Mouse (Mus musculus) forebrain, embryonic 15.5 days (tissue): Measurements from ENCODE around the gene Borcs8. TPM values are rescaled to one million over a fixed set of nuclear protein-coding genes. Genes with fewer than 3 reads are reported as not detected.

Experiments
- ATAC-seq: fragments of 200-750 bp; cut with Nextera tagmentation; replicated peaks from 2 replicates; pipeline ENCODE4 v1.8.0; 2017; ENCODE audit warnings: mild to moderate bottlenecking, moderate TSS enrichment, moderate library complexity
- H3K27ac ChIP-seq: fragments of 300-500 bp; sonication (generic); replicated peaks from 2 replicates; pipeline ENCODE4 v1.5.1; 2015; ENCODE audit warnings: mild to moderate bottlenecking, inconsistent platforms
- H3K27me3 ChIP-seq: fragments of 300-500 bp; sonication (generic); 2 replicates; pipeline ENCODE4 v1.6.1; 2015; ENCODE audit warnings: inconsistent platforms
- H3K36me3 ChIP-seq: fragments of 300-500 bp; sonication (generic); 2 replicates; pipeline ENCODE4 v1.6.1; 2015; ENCODE audit warnings: mild to moderate bottlenecking, inconsistent platforms
- H3K4me1 ChIP-seq: fragments of 300-500 bp; sonication (generic); 2 replicates; pipeline ENCODE4 v1.6.1; 2015; ENCODE audit warnings: inconsistent platforms
- H3K4me2 ChIP-seq: fragments of 300-500 bp; sonication (generic); replicated peaks from 2 replicates; pipeline ENCODE4 v1.6.1; 2015; ENCODE audit warnings: mild to moderate bottlenecking, inconsistent platforms
- H3K4me3 ChIP-seq: fragments of 300-500 bp; sonication (generic); 2 replicates; pipeline ENCODE4 v1.5.1; 2015; ENCODE audit warnings: mild to moderate bottlenecking, inconsistent platforms
- H3K9ac ChIP-seq: fragments of 300-500 bp; sonication (generic); replicated peaks from 2 replicates; pipeline ENCODE4 v1.6.1; 2015; ENCODE audit warnings: mild to moderate bottlenecking, inconsistent platforms
- H3K9me3 ChIP-seq: fragments of 300-500 bp; sonication (generic); 2 replicates; pipeline ENCODE4 v1.6.1; 2016; ENCODE audit warnings: inconsistent platforms
- WGBS: fragments of 180-500 bp; shearing (Covaris S2); methylation state at CpG from one replicate; pipeline ENCODE4 v1.1.7; 2015; ENCODE audit warnings: mixed read lengths; 5-methylcytosine and 5-hydroxymethylcytosine counted together
- polyA plus RNA-seq: library from polyadenylated mRNA; unstranded; fragments of >200 nt; fragmentation: Nextera tagmentation; extraction: Ambion mirVana; gene quantifications from 2 replicates; pipeline ENCODE4 v1.2.1, GENCODE M21; 2015

Gene Borcs8
- polyA plus RNA-seq: 48.4 and 50.3 TPM in 2 replicates

DNA sequence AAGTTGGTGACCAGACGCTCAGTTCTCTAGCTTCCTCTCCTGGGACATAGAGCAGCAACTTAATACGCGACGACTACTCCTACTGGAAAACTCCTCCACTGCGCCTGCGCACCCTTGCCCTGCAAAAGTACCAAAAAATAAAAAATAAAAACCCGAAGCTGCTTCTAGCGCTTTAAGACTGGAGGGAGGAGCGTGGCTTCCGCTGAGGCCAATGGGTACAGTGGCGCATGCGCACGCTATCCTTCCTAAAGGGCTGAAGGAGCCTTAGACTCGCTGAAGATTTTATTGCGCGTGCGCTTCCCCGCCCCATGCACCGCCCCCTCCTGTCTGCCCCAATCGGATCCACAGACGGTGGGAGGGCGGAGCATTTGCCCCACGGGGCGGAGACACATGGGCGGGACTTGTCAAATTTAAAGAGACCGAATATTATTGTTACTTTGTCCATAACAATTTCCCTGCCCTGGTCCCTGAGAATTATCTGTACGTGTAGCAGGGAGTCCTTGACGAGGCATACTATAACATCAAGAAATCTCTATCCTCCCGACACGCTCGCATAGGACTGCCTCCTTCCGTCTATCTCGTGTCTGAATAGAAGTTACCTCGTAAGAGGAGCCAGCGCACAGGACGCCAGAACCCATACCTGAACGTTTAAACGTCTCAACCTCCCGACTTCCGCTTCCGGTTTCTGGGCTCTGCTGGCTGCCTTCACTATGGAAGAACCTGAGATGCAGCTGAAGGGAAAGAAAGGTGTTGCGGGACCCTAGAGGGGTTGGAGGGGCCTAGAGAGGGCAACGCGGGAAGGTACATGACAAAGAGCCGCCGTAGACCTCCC is at the start of gene Borcs8, which contains the start of the genes Rfxank and Mef2b:
Gene Borcs8 (plus strand): TSS at position 474 of the 832 bp plus-strand sequence.
Gene Rfxank (minus strand): TSS at position 129 of the 832 bp plus-strand sequence.
Gene Mef2b (plus strand): TSS at position 686 of the 832 bp plus-strand sequence.
- Histone ChIP-seq H3K36me3 (peaks cover 22% of the 10 kb centered on the region), H3K27ac (peak within 1 kb of the TSS; percentile 90), H3K4me3 (peak within 1 kb of the TSS; percentile 75), H3K9ac (peak within 1 kb of the TSS; percentile 81), H3K4me1 (peaks cover 23% of the 10 kb centered on the region), H3K4me2 (peak within 1 kb of the TSS; percentile 66), H3K9me3 (no peaks in the 10 kb centered on the region), H3K27me3 (no peaks in the 10 kb centered on the region)
- WGBS: under 1% methylated on average over 46 of the region's 46 CpGs
- ATAC-seq: peak; percentile 98

DNA sequence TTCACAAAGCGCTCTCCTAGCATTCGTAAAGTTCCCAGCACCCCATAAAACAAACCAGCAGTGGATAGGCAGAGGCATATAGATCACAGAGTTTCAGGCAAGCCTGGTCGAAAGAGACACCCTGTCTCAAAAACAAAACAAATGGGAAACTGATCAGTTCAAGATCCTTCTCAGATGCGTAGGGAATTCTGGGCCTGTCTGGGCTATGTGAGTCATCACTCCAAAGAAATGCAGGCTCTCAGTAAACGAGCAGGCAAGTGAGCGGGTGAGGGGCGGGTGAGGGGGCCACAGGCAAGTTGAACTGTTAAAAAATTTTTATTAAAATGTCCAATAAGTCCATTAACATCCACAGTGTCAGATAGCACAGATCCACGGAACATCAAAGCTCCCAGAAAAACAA is 46.5 kb upstream of the Borcs8 start:
- no peak overlapping the region for H3K27ac ChIP-seq
- peaks cover 23% of the 10 kb centered on the region for H3K27me3 ChIP-seq
- no peak overlapping the region for H3K4me3 ChIP-seq
- ATAC-seq: no peak
- no peak overlapping the region for H3K4me2 ChIP-seq
- H3K9ac ChIP-seq: no peak overlapping the region
- peaks cover 42% of the 10 kb centered on the region for H3K36me3 ChIP-seq
- H3K4me1 ChIP-seq: peaks cover 8% of the 10 kb centered on the region
- WGBS: 67% methylated on average over 8 of the region's 8 CpGs
- no peaks in the 10 kb centered on the region for H3K9me3 ChIP-seq

DNA sequence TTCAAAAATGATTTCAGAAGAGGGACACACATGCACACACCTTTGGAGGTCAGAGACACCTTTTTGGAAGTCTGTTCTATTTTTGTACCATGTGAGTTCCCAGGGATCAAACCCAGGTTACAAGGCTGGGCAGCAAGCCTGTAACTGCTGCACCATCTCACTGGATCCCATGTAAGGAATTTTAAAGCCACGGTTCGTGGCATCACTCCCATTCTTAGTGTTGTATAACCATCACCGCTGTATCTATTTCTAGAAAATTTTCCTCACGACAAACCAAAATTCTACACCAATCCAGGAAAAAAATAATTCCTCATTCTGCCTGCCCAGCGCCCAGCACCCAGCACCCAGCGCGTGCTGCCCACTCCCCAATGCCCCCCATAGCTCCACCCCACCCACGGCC is 40.0 kb upstream of the Borcs8 start:
- H3K36me3 ChIP-seq: peaks cover 99% of the 10 kb centered on the region
- H3K4me2 ChIP-seq: no peak overlapping the region
- WGBS: 83% methylated on average over 8 of the region's 8 CpGs
- no peak overlapping the region for H3K4me3 ChIP-seq
- no peak overlapping the region for H3K9ac ChIP-seq
- no peaks in the 10 kb centered on the region for H3K27me3 ChIP-seq
- no peak for ATAC-seq
- no peaks in the 10 kb centered on the region for H3K4me1 ChIP-seq
- H3K27ac ChIP-seq: no peak overlapping the region
- H3K9me3 ChIP-seq: no peaks in the 10 kb centered on the region

DNA sequence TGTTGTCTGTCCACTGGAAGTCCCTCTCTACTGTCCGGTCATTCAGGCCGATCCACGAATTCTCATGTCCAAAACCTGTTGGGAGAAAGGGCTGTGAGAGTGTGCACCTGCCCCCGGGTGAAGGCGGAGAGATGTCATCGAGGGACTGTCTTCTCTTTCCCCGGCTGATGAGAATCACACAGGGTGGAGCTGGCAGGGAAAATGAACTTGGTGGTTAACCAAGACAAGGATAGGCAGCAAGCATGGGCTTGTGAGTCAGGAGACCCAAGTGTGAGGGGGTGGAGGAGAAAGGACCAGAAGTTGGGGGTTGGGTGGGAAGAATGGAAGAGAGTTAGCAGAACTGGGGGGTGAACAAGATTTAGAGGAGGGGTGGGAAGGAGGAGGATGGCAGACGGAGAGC is 39.1 kb upstream of the Borcs8 start:
- WGBS: 89% methylated on average over 8 of the region's 8 CpGs
- no peaks in the 10 kb centered on the region for H3K9me3 ChIP-seq
- no peaks in the 10 kb centered on the region for H3K27me3 ChIP-seq
- no peak for ATAC-seq
- peaks cover 9% of the 10 kb centered on the region for H3K4me1 ChIP-seq
- H3K4me2 ChIP-seq: no peak overlapping the region
- no peak overlapping the region for H3K27ac ChIP-seq
- no peak overlapping the region for H3K9ac ChIP-seq
- no peak overlapping the region for H3K4me3 ChIP-seq
- H3K36me3 ChIP-seq: peaks cover 96% of the 10 kb centered on the region

DNA sequence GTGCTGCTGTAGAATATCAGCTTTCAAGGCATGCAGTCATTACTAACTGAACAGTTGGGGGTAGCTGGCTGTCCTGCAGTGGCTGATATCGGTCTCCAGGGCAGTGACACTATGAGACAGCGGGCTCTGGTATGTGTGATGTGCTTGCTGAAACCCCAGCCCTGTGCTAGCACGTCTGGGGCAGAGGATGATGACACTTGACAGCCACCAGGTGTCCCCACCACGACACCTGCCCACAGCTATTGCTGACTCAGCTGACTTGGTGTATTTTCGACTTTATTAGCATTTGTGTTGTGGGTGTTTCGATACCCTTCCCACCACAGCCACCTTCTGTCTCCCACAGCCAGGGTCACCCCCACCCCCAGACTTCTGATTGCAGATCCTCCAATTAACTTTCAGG is 34.8 kb upstream of the Borcs8 start:
- no peaks in the 10 kb centered on the region for H3K27me3 ChIP-seq
- no peak overlapping the region for H3K4me2 ChIP-seq
- 0 out of 2 replicates have a peak, but pooled peaks have one; percentile 37 for ATAC-seq
- H3K36me3 ChIP-seq: peaks cover 96% of the 10 kb centered on the region
- H3K4me3 ChIP-seq: no peak overlapping the region
- H3K4me1 ChIP-seq: peaks cover 22% of the 10 kb centered on the region
- WGBS: 18% methylated on average over 6 of the region's 6 CpGs
- no peaks in the 10 kb centered on the region for H3K9me3 ChIP-seq
- H3K9ac ChIP-seq: no peak overlapping the region
- H3K27ac ChIP-seq: no peak overlapping the region

DNA sequence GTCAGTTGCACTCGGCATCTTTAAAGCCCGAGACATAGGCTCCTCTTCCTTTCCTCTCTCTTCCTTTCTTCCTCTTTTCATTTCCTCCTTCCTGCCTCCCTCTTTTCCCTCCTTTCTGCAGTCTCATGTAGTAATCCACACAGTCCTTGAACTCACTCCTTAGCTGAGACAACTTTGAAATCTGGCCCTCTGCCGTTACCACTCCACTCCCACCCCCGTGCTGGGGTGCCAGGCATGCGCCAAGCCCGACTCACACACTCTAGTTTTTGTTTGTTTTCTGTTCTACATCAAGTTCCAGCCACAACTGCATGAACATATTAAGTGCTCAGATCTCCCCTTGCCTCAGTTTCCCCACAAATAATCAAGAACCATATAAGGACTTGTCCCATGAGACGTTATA is 34.4 kb upstream of the Borcs8 start:
- ATAC-seq: no peak
- no peak overlapping the region for H3K4me2 ChIP-seq
- WGBS: 83% methylated on average over 7 of the region's 7 CpGs

DNA sequence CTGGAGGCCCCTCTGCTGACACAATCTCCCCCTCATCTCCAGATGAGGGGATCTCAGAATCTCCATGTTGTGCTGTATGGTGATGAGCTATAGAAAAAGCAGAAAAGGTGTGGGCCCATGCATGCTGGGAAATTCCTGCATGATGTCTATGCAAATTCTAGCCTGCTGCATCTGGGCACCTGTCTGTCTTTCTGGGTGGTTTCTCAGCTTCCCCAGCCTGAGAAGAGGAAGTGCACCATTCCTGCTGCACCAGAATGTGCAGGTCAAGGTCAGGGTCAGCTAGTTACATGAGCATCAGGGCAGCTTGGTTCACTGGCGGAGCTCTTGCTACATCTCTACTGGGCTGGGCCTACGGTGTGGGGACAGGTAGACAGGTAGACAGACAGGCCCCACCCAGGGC is 28.8 kb upstream of the Borcs8 start:
- WGBS: 86% methylated on average over 2 of the region's 2 CpGs
- no peak for ATAC-seq
- no peak overlapping the region for H3K27ac ChIP-seq
- H3K4me3 ChIP-seq: no peak overlapping the region
- H3K4me1 ChIP-seq: peaks cover 38% of the 10 kb centered on the region
- no peak overlapping the region for H3K9ac ChIP-seq
- no peaks in the 10 kb centered on the region for H3K9me3 ChIP-seq
- H3K27me3 ChIP-seq: peaks cover 3% of the 10 kb centered on the region; the same call in 1 of the 2 replicates
- H3K4me2 ChIP-seq: no peak overlapping the region
- H3K36me3 ChIP-seq: peaks cover 100% of the 10 kb centered on the region

More for the DNA sequence above, 34.4 kb upstream of the Borcs8 start:
- Histone ChIP-seq H3K9me3 (no peaks in the 10 kb centered on the region), H3K4me3 (no peak overlapping the region), H3K27ac (no peak overlapping the region), H3K4me1 (peaks cover 26% of the 10 kb centered on the region), H3K9ac (no peak overlapping the region), H3K36me3 (peaks cover 96% of the 10 kb centered on the region), H3K27me3 (no peaks in the 10 kb centered on the region)

DNA sequence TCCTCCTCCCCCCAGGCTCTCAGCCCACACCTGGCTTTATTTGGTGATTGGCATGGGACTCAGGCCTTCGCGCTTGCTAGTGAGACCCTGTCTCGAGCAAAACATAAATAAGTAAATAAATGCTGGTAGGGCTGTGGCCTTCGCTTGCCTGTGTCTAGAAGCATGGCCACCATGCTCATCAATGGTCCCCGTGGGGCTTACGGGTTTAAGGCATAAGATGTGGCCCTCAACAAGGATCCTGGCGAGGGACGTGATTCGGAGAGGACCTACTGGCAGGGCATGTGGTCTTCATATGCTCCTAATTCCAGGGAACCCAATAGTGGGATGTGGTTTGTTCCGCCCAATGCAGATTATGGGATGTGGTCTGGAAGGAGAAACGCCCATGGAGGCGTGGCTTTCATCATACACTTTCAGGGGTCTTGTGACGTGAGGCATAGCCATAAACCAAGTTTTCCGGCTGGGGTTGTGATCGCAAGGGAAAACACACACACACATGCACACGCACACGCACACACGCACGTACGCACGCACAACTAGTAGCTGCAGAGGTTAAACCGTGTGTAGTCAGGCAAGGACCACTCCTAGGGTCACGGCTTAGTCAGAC is 28.0 kb upstream of the Borcs8 start:
- Histone ChIP-seq H3K4me3 (no peak overlapping the region), H3K36me3 (peaks cover 100% of the 10 kb centered on the region), H3K4me2 (no peak overlapping the region), H3K9ac (no peak overlapping the region), H3K27me3 (peaks cover 3% of the 10 kb centered on the region; the same call in 1 of the 2 replicates), H3K9me3 (no peaks in the 10 kb centered on the region), H3K4me1 (peaks cover 32% of the 10 kb centered on the region), H3K27ac (no peak overlapping the region)
- WGBS: 64% methylated on average over 23 of the region's 23 CpGs
- ATAC-seq: peak; percentile 2; the same call in 1 of the 2 replicates

DNA sequence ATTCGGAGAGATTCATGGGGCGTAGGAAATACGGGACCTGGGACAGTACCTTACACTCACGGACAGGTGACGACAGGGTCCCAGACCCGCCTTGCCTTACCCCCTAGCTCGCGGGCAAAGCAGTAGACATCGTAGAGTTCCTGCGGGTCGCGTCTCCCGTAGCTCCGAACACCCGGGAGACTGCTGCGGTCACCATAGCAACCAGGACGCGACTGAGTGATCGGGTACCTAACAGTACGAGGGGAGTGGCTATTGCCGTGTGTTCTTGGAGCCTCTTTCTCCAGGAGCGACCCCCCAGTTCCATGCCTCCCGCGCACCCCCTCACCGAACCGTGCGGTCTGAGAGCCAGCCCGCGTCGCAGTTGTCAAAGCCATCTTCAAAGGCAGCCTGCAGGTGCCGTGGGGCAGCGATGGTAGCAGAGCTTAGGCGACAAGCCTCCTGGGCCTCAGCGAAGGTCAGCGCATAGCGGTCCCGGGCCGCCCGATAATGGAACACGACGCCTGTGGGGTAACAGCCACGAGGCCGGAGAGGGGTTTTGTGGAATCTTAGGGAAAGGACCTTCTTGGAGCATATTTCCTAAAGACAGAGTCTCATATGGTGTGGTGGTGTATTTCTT is 26.8 kb upstream of the Borcs8 start:
- no peaks in the 10 kb centered on the region for H3K9me3 ChIP-seq
- 0 out of 2 replicates have a peak, but pooled peaks have one; percentile 14 for ATAC-seq

DNA sequence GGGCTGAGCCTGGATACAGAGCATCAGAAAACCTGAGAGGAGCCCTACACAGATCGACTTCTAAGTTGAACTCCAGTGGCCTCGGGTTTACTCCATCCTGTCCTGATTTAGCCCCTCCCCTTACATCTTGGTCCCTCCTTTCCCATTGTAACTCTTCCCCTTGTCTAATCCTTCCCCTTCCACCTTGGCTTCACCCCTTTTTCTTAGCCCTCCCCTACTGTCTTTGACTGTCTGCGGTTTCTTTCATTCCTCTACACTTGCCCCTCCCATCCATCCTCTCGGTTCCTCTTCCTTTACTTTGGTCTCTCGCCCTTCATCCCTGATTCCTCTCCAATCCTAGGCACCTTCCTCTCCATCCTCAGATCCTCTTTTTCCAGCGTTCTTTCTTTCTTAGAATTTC is 24.8 kb upstream of the Borcs8 start:
- H3K27me3 ChIP-seq: peaks cover 3% of the 10 kb centered on the region; the same call in 1 of the 2 replicates
- H3K9me3 ChIP-seq: no peaks in the 10 kb centered on the region
- no peak overlapping the region for H3K27ac ChIP-seq
- peaks cover 50% of the 10 kb centered on the region for H3K4me1 ChIP-seq
- H3K4me3 ChIP-seq: no peak overlapping the region
- 0 out of 2 replicates have a peak overlapping the region, but pooled peaks have one; percentile 9 for H3K9ac ChIP-seq
- 22% methylated on average over 6 of the region's 6 CpGs for WGBS
- peaks cover 72% of the 10 kb centered on the region for H3K36me3 ChIP-seq
- no peak for ATAC-seq
- H3K4me2 ChIP-seq: no peak overlapping the region

More for the DNA sequence above, 26.8 kb upstream of the Borcs8 start:
- Histone ChIP-seq H3K4me2 (no peak overlapping the region), H3K4me1 (peaks cover 41% of the 10 kb centered on the region), H3K27me3 (peaks cover 3% of the 10 kb centered on the region; the same call in 1 of the 2 replicates), H3K36me3 (peaks cover 92% of the 10 kb centered on the region), H3K4me3 (no peak overlapping the region), H3K27ac (no peak overlapping the region), H3K9ac (no peak overlapping the region)
- WGBS: 13% methylated on average over 43 of the region's 43 CpGs

DNA sequence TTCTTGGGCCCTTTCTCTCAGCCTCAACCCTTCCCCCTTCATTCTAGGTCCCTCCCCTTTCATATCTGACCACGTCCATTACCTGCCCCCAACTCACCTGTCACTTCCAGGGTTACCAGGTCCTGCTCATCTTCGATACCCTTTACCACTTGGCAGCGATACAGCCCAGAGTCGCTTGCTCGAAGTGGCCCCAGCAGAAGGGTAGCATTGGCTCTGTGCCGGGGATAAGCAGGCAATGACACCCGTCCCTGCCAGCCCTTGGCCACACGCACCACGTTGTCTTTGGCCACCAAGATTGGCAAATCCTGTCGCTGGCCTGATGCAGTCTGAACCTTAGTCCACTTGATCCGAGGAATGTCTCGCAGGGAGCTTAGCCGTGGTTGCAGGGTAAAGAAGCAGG is 24.4 kb upstream of the Borcs8 start:
- WGBS: 72% methylated on average over 13 of the region's 13 CpGs
- Histone ChIP-seq H3K36me3 (peaks cover 68% of the 10 kb centered on the region), H3K4me3 (no peak overlapping the region), H3K4me1 (peaks cover 47% of the 10 kb centered on the region), H3K9me3 (no peaks in the 10 kb centered on the region), H3K9ac (peak overlapping the region; percentile 9; the same call in 1 of the 2 replicates), H3K27ac (no peak overlapping the region), H3K27me3 (peaks cover 3% of the 10 kb centered on the region; the same call in 1 of the 2 replicates), H3K4me2 (no peak overlapping the region)
- ATAC-seq: no peak
